Mouse (Mus musculus) E14TG2a.4 (cell line): Measurements from ENCODE around the gene Nr5a2.

ENCODE experiments used
- CTCF ChIP-seq: conservative IDR thresholded peaks from 2 replicates; pipeline ENCODE4 v1.5.1; 2014; ENCODE audit warnings: low read length
- NANOG ChIP-seq: IDR thresholded peaks from 2 replicates; pipeline ENCODE4 v1.6.1; 2014; ENCODE audit warnings: borderline replicate concordance, low read length, mixed read lengths

GRCm38 (mm10) chr1:136910144-136910543 is 50.1 kb downstream of the Nr5a2 start:
- TF ChIP-seq CTCF = no peak
- no peak for TF ChIP-seq NANOG
